Mouse (Mus musculus) CD4-positive, CD25-positive, alpha-beta regulatory T cell, adult 4 months (primary cell): ENCODE results near the gene Mutyh. TPM values are rescaled to one million over a fixed set of nuclear protein-coding genes. Genes with fewer than 3 reads are reported as not detected.
A peak's percentile ranks its signal among the peaks of the same experiment; 100 is the strongest.

Source experiments
- ATAC-seq: one replicate; pipeline ENCODE4 v1.8.0; 2017
- polyA plus RNA-seq, 2 experiments: library from polyadenylated mRNA; unstranded; fragments of 100-300 nt; shearing (Covaris generic); gene quantifications; one replicate each; pipeline ENCODE4 v1.2.1; 2017

Mutyh gene
- polyA plus RNA-seq = 10 to 100 TPM; 13.9 to 17.5 TPM

GRCm38 (mm10) chr4:116807197-116808129, at the start of gene Mutyh, which contains the start of gene Toe1:
Mutyh (plus strand) TSS chr4:116807723.
Toe1 (minus strand) TSS chr4:116807640.
- ATAC-seq = peak; percentile 95

GRCm38 (mm10) chr4:116761914-116762313, 45.6 kb upstream of the Mutyh start:
- ATAC-seq = no peak

- ATAC-seq = no peak
Observed at GRCm38 (mm10) chr4:116764001-116764400, 43.5 kb upstream of the Mutyh start.

- no peak for ATAC-seq
Observed at GRCm38 (mm10) chr4:116768510-116768909, 39.0 kb upstream of the Mutyh start.

- no peak for ATAC-seq
Observed at GRCm38 (mm10) chr4:116769060-116769459, 38.5 kb upstream of the Mutyh start.

GRCm38 (mm10) chr4:116776391-116776790, 31.1 kb upstream of the Mutyh start:
- ATAC-seq = no peak

GRCm38 (mm10) chr4:116777079-116777478, 30.4 kb upstream of the Mutyh start:
- no peak for ATAC-seq

GRCm38 (mm10) chr4:116780541-116780940, 27.0 kb upstream of the Mutyh start:
- no peak for ATAC-seq

- ATAC-seq = no peak
Observed at GRCm38 (mm10) chr4:116781366-116781765, 26.2 kb upstream of the Mutyh start.

- ATAC-seq = no peak
Observed at GRCm38 (mm10) chr4:116782171-116782570, 25.4 kb upstream of the Mutyh start.

- no peak for ATAC-seq
Observed at GRCm38 (mm10) chr4:116786587-116786986, 20.9 kb upstream of the Mutyh start.

- ATAC-seq = no peak
Observed at GRCm38 (mm10) chr4:116787985-116788760, 19.4 kb upstream of the Mutyh start.

- ATAC-seq = peak; percentile 92
Observed at GRCm38 (mm10) chr4:116788956-116789355, 18.6 kb upstream of the Mutyh start.

- ATAC-seq = no peak
Observed at GRCm38 (mm10) chr4:116792453-116792852, 15.1 kb upstream of the Mutyh start.

- ATAC-seq = no peak
Observed at GRCm38 (mm10) chr4:116794273-116794672, 13.2 kb upstream of the Mutyh start.

- no peak for ATAC-seq
Observed at GRCm38 (mm10) chr4:116796442-116797110, 10.9 kb upstream of the Mutyh start.

GRCm38 (mm10) chr4:116799901-116800300, 7.6 kb upstream of the Mutyh start:
- ATAC-seq = peak; percentile 87

- no peak for ATAC-seq
Observed at GRCm38 (mm10) chr4:116811012-116811411, 3.5 kb downstream of the Mutyh start.

GRCm38 (mm10) chr4:116815276-116815675, 7.8 kb downstream of the Mutyh start:
- ATAC-seq = no peak

- no peak for ATAC-seq
Observed at GRCm38 (mm10) chr4:116817486-116817885, 10.0 kb downstream of the Mutyh start.

- ATAC-seq = no peak
Observed at GRCm38 (mm10) chr4:116819968-116820901, 12.7 kb downstream of the Mutyh start.
